Mouse (Mus musculus) MEL (cell line): ENCODE results near the gene Pxt1. TPM values are rescaled to one million over a fixed set of nuclear protein-coding genes. Genes with fewer than 3 reads are reported as not detected.

Experiments used
- DNase-seq: peaks from one replicate; pipeline ENCODE4 v3.0.0; 2011; ENCODE audit warnings: low read depth, low spot score
- H3K27ac ChIP-seq: 2 replicates; pipeline ENCODE4 v1.5.1; 2012; ENCODE audit warnings: low read depth, mild to moderate bottlenecking, control low read depth, low read length, moderate library complexity; ENCODE audit not compliant: control insufficient read depth
- H3K27me3 ChIP-seq, 2 experiments: fragments of 150-350 bp in 1 of 2; sonication (generic) in 1 of 2; 2 replicates each; pipeline ENCODE4 v1.6.1; 2012; ENCODE audit warnings: low read length in 2 of 2, mild to moderate bottlenecking in 2 of 2, improper control_type of control experiment in 1 of 2, moderate library complexity in 1 of 2; ENCODE audit not compliant: insufficient read depth in 2 of 2, control insufficient read depth in 1 of 2
- H3K36me3 ChIP-seq, 2 experiments: 2 replicates each; pipeline ENCODE4 v1.6.1; 2012 to 2014; ENCODE audit warnings: low read length in 2 of 2, improper control_type of control experiment in 1 of 2, inconsistent platforms in 1 of 2, mild to moderate bottlenecking in 1 of 2; ENCODE audit not compliant: insufficient read depth in 2 of 2, control insufficient read depth in 1 of 2
- H3K4me1 ChIP-seq, 2 experiments: fragments of 150-350 bp in 1 of 2; sonication (generic) in 1 of 2; 2 replicates each; pipeline ENCODE4 v1.6.1; 2012; ENCODE audit warnings: low read length in 2 of 2, improper control_type of control experiment in 1 of 2, mild to moderate bottlenecking in 1 of 2; ENCODE audit not compliant: insufficient read depth in 2 of 2, control insufficient read depth in 1 of 2
- H3K4me3 ChIP-seq, 2 experiments: fragments of 150-350 bp in 1 of 2; sonication (generic) in 1 of 2; 2 replicates each; pipeline ENCODE4 v1.5.1; 2012; ENCODE audit warnings: low read depth in 2 of 2, low read length in 2 of 2, mild to moderate bottlenecking in 2 of 2, moderate library complexity in 2 of 2, control low read depth in 1 of 2, improper control_type of control experiment in 1 of 2; ENCODE audit not compliant: control insufficient read depth in 1 of 2, insufficient read depth in 1 of 2
- H3K79me2 ChIP-seq: 2 replicates; pipeline ENCODE4 v1.6.1; 2012; ENCODE audit warnings: mild to moderate bottlenecking, low read length, moderate library complexity; ENCODE audit not compliant: control insufficient read depth, poor library complexity, insufficient read depth
- H3K9ac ChIP-seq: 2 replicates; pipeline ENCODE4 v1.6.1; 2012; ENCODE audit warnings: low read depth, mild to moderate bottlenecking, control low read depth, low read length, moderate library complexity; ENCODE audit not compliant: control insufficient read depth, poor library complexity, severe bottlenecking
- H3K9me3 ChIP-seq: fragments of 150-350 bp; sonication (generic); replicated peaks from 2 replicates; pipeline ENCODE4 v1.6.1; 2012; ENCODE audit warnings: mild to moderate bottlenecking, low read length, improper control_type of control experiment, moderate library complexity; ENCODE audit not compliant: insufficient read depth
- BHLHE40 ChIP-seq: IDR thresholded peaks from 2 replicates; pipeline ENCODE4 v1.6.1; 2012; ENCODE audit warnings: low read depth, mild to moderate bottlenecking, inconsistent platforms, low read length, improper control_type of control experiment, borderline replicate concordance
- CHD2 ChIP-seq: IDR thresholded peaks from 2 replicates; pipeline ENCODE4 v1.6.1; 2011; ENCODE audit warnings: low read length, improper control_type of control experiment
- CTCF ChIP-seq, 3 experiments: IDR thresholded peaks in 2 of 3; conservative IDR thresholded peaks in 1 of 3; 2 replicates each; pipeline ENCODE4 v1.5.1; 2011 to 2012; ENCODE audit warnings: low read length in 3 of 3, low read depth in 2 of 3, mild to moderate bottlenecking in 2 of 3, improper control_type of control experiment in 1 of 3, inconsistent platforms in 1 of 3, mixed read lengths in 1 of 3, moderate library complexity in 1 of 3; ENCODE audit not compliant: control insufficient read depth in 1 of 3, insufficient read depth in 1 of 3, poor library complexity in 1 of 3, severe bottlenecking in 1 of 3
- E2F4 ChIP-seq: IDR thresholded peaks from 2 replicates; pipeline ENCODE4 v1.6.1; 2011; ENCODE audit warnings: low read depth, low read length, improper control_type of control experiment, borderline replicate concordance
- EP300 ChIP-seq, 2 experiments: IDR thresholded peaks; 2 replicates each; pipeline ENCODE4 v1.6.1; 2011; ENCODE audit warnings: improper control_type of control experiment in 2 of 2, low read length in 2 of 2, low read depth in 1 of 2, mild to moderate bottlenecking in 1 of 2
- GATA1 ChIP-seq: IDR thresholded peaks from 2 replicates; pipeline ENCODE4 v1.6.1; 2011; ENCODE audit warnings: low read depth, low read length, improper control_type of control experiment
- HCFC1 ChIP-seq: IDR thresholded peaks from 2 replicates; pipeline ENCODE4 v1.6.1; 2012; ENCODE audit warnings: low read depth, mild to moderate bottlenecking, inconsistent platforms, low read length, improper control_type of control experiment, moderate library complexity
- JUND ChIP-seq: IDR thresholded peaks from 2 replicates; pipeline ENCODE4 v1.6.1; 2011; ENCODE audit warnings: low read depth, mild to moderate bottlenecking, improper control_type of control experiment, low read length
- KAT2A ChIP-seq: conservative IDR thresholded peaks from 2 replicates; pipeline ENCODE4 v1.6.1; 2012; ENCODE audit warnings: low read depth, low read length, improper control_type of control experiment, inconsistent platforms
- MAX ChIP-seq: IDR thresholded peaks from 2 replicates; pipeline ENCODE4 v1.6.1; 2011; ENCODE audit warnings: low read length, improper control_type of control experiment
- MAZ ChIP-seq: IDR thresholded peaks from 2 replicates; pipeline ENCODE4 v1.6.1; 2012; ENCODE audit warnings: low read depth, mild to moderate bottlenecking, inconsistent platforms, low read length, improper control_type of control experiment
- MEF2A ChIP-seq: IDR thresholded peaks from 2 replicates; pipeline ENCODE4 v1.6.1; 2014; ENCODE audit warnings: low read depth, mild to moderate bottlenecking, inconsistent platforms, low read length, improper control_type of control experiment; ENCODE audit not compliant: poor library complexity, insufficient replicate concordance, severe bottlenecking; ENCODE audit errors: extremely low read depth
- MXI1 ChIP-seq: IDR thresholded peaks from 2 replicates; pipeline ENCODE4 v1.6.1; 2011; ENCODE audit warnings: mild to moderate bottlenecking, low read depth, low read length, improper control_type of control experiment
- NRF1 ChIP-seq: IDR thresholded peaks from 2 replicates; pipeline ENCODE4 v1.6.1; 2014; ENCODE audit warnings: low read depth, mild to moderate bottlenecking, inconsistent platforms, low read length, improper control_type of control experiment, moderate library complexity; ENCODE audit not compliant: poor library complexity, insufficient read depth, severe bottlenecking
- POLR2A ChIP-seq, 2 experiments: IDR thresholded peaks; 2 replicates each; pipeline ENCODE4 v1.6.1; 2011 to 2012; ENCODE audit warnings: low read length in 2 of 2, mild to moderate bottlenecking in 2 of 2, control low read depth in 1 of 2, improper control_type of control experiment in 1 of 2, low read depth in 1 of 2, moderate library complexity in 1 of 2; ENCODE audit not compliant: control insufficient read depth in 1 of 2, insufficient read depth in 1 of 2, poor library complexity in 1 of 2
- POLR2AphosphoS5 ChIP-seq: IDR thresholded peaks from 2 replicates; pipeline ENCODE4 v1.6.1; 2012; ENCODE audit warnings: low read depth, borderline replicate concordance, mild to moderate bottlenecking, inconsistent platforms, low read length, moderate library complexity, mixed read lengths
- RAD21 ChIP-seq: IDR thresholded peaks from 2 replicates; pipeline ENCODE4 v1.6.1; 2011; ENCODE audit warnings: mild to moderate bottlenecking, low read depth, low read length, improper control_type of control experiment
- SIN3A ChIP-seq: IDR thresholded peaks from 2 replicates; pipeline ENCODE4 v1.6.1; 2012; ENCODE audit warnings: low read length, improper control_type of control experiment, inconsistent platforms
- SMC3 ChIP-seq: IDR thresholded peaks from 2 replicates; pipeline ENCODE4 v1.6.1; 2011; ENCODE audit warnings: low read depth, low read length, improper control_type of control experiment
- TBP ChIP-seq: IDR thresholded peaks from 2 replicates; pipeline ENCODE4 v1.8.0; 2011; ENCODE audit warnings: low read depth, low read length, improper control_type of control experiment
- TCF12 ChIP-seq: IDR thresholded peaks from 2 replicates; pipeline ENCODE4 v1.6.1; 2014; ENCODE audit warnings: low read depth, mild to moderate bottlenecking, inconsistent platforms, low read length, improper control_type of control experiment, moderate library complexity
- USF1 ChIP-seq: IDR thresholded peaks from 2 replicates; pipeline ENCODE4 v1.6.1; 2014; ENCODE audit warnings: low read depth, mild to moderate bottlenecking, inconsistent platforms, low read length, improper control_type of control experiment, moderate library complexity
- USF2 ChIP-seq, 2 experiments: IDR thresholded peaks; 2 replicates each; pipeline ENCODE4 v1.6.1; 2011 to 2012; ENCODE audit warnings: improper control_type of control experiment in 2 of 2, low read length in 2 of 2, borderline replicate concordance in 1 of 2, inconsistent platforms in 1 of 2, low read depth in 1 of 2, mild to moderate bottlenecking in 1 of 2; ENCODE audit not compliant: insufficient read depth in 1 of 2
- ZC3H11A ChIP-seq: IDR thresholded peaks from 2 replicates; pipeline ENCODE4 v1.6.1; 2012; ENCODE audit warnings: low read depth, mild to moderate bottlenecking, inconsistent platforms, low read length, improper control_type of control experiment
- ZKSCAN1 ChIP-seq: IDR thresholded peaks from 2 replicates; pipeline ENCODE4 v1.6.1; 2012; ENCODE audit warnings: low read depth, mild to moderate bottlenecking, inconsistent platforms, low read length, improper control_type of control experiment, moderate library complexity
- ZMIZ1 ChIP-seq: IDR thresholded peaks from 2 replicates; pipeline ENCODE4 v1.6.1; 2012; ENCODE audit warnings: low read depth, mild to moderate bottlenecking, inconsistent platforms, low read length, improper control_type of control experiment, moderate library complexity
- ZNF384 ChIP-seq: IDR thresholded peaks from 2 replicates; pipeline ENCODE4 v1.6.1; 2012; ENCODE audit warnings: low read depth, mild to moderate bottlenecking, inconsistent platforms, low read length, improper control_type of control experiment
- polyA plus RNA-seq, 2 experiments: library from polyadenylated mRNA; stranded (reverse) in 1 of 2; unstranded in 1 of 2; fragments of >175 nt in 1 of 2; fragments of >200 nt in 1 of 2; gene quantifications; 2 replicates each; pipeline versions ENCODE4 v1.2.1 to v1.2.4; 2012; ENCODE audit warnings: low replicate concordance in 2 of 2, low read depth in 1 of 2; ENCODE audit not compliant: insufficient read length in 2 of 2, insufficient read depth in 1 of 2, missing spikeins in 1 of 2
- total RNA-seq: library from RNA; depleted of rRNA; stranded (reverse); fragments of 300-350 nt; gene quantifications from 2 replicates; pipeline ENCODE4 v1.2.3, GENCODE M21; 2012

Gene Pxt1
- total and polyA plus RNA-seq, 3 experiments = not detected

- no peaks in the 10 kb centered on the region; the same call in 1 of the 2 replicates for H3K79me2 ChIP-seq
- H3K27me3 ChIP-seq = no peaks in the 10 kb centered on the region
- no peaks in the 10 kb centered on the region for H3K9me3 ChIP-seq
- no peak overlapping the region for H3K4me3 ChIP-seq
- H3K27ac ChIP-seq = no peak overlapping the region
- peaks cover 0 to 20% of the 10 kb centered on the region in 2 experiments; a peak in 3 of 4 replicates for H3K4me1 ChIP-seq
- H3K36me3 ChIP-seq = peaks cover 0 to 10% of the 10 kb centered on the region in 2 experiments; a peak in 2 of 4 replicates
- no peak for TF ChIP-seq ZNF384
- TF ChIP-seq MXI1 = no peak
- TF ChIP-seq POLR2A (IDR thresholded peaks at IDR 0.05; ENCODE audit: control insufficient read depth in 1 of 2, insufficient read depth in 1 of 2, low read depth in 1 of 2, low read length in 2 of 2, poor library complexity in 1 of 2) = no peak
- TF ChIP-seq NRF1 = no peak
- no peak for TF ChIP-seq ZC3H11A
- TF ChIP-seq KAT2A = no peak
- no peak for TF ChIP-seq EP300 (IDR thresholded peaks at IDR 0.05; ENCODE audit: low read depth in 1 of 2, low read length in 2 of 2)
- no peak for TF ChIP-seq TCF12
- TF ChIP-seq ZMIZ1 = no peak
- TF ChIP-seq JUND = no peak
- TF ChIP-seq USF2 (IDR thresholded peaks at IDR 0.05; ENCODE audit: borderline replicate concordance in 1 of 2, insufficient read depth in 1 of 2, low read depth in 1 of 2, low read length in 2 of 2) = no peak
- TF ChIP-seq RAD21 = no peak
- no peak for TF ChIP-seq CHD2
- no peak for TF ChIP-seq SIN3A
- no peak for TF ChIP-seq BHLHE40
- H3K9ac ChIP-seq = no peak overlapping the region
- no peak for DNase-seq
Measured at GRCm38 (mm10) chr17:28928004-28928403, 15.6 kb downstream of the Pxt1 start.

GRCm38 (mm10) chr17:28926866-28927635 lies 16.6 kb downstream of the Pxt1 start:
- Histone ChIP-seq H3K4me3 (0 out of 4 replicates have a peak overlapping the region, but pooled peaks of 1 of the 2 experiments have one; percentile 5), H3K79me2 (no peaks in the 10 kb centered on the region; the same call in 1 of the 2 replicates), H3K4me1 (peaks cover 0 to 20% of the 10 kb centered on the region in 2 experiments; a peak in 3 of 4 replicates), H3K9ac (0 out of 2 replicates have a peak overlapping the region, but pooled peaks have one; percentile 16), H3K36me3 (peaks cover 0 to 10% of the 10 kb centered on the region in 2 experiments; a peak in 2 of 4 replicates), H3K27me3 (no peaks in the 10 kb centered on the region), H3K27ac (0 out of 2 replicates have a peak overlapping the region, but pooled peaks have one; percentile 11), H3K9me3 (no peaks in the 10 kb centered on the region)
- peak; percentile 88 for DNase-seq
- TF ChIP-seq MEF2A (0 out of 2 replicates have a peak, but pooled peaks have one; percentile 15), ZC3H11A (no peak), GATA1 (no peak), RAD21 (peak; percentile 29), MXI1 (peak; percentile 69; the same call in 1 of the 2 replicates), ZKSCAN1 (no peak), E2F4 (no peak), KAT2A (no peak), POLR2AphosphoS5 (no peak), BHLHE40 (no peak), USF2 (IDR thresholded peaks at IDR 0.05; ENCODE audit: borderline replicate concordance in 1 of 2, insufficient read depth in 1 of 2, low read depth in 1 of 2, low read length in 2 of 2) (no peak), MAX (no peak), HCFC1 (0 out of 2 replicates have a peak, but pooled peaks have one; percentile 25), TBP (no peak), JUND (no peak), MAZ (no peak), USF1 (no peak), SIN3A (0 out of 2 replicates have a peak, but pooled peaks have one; percentile 36), SMC3 (peak; percentile 65), CTCF (IDR thresholded peaks at IDR 0.05 in 2 of 3, conservative IDR thresholded peaks at IDR 0.05 in 1 of 3; ENCODE audit: control insufficient read depth in 1 of 3, insufficient read depth in 1 of 3, low read depth in 2 of 3, low read length in 3 of 3, poor library complexity in 1 of 3, severe bottlenecking in 1 of 3) (peak; percentile 88 to 95 (median 94)), CHD2 (no peak)
